Mouse (Mus musculus) MEL (cell line): ENCODE measurements at regions not wholly inside any gene's neighbourhood (a gene's known extent, or its start where the extent isn't known, plus 50 kb on each side); places are given as distances from the start of the nearest gene placed in this dataset.

Experiments used
- DNase-seq: peaks from one replicate; pipeline ENCODE4 v3.0.0; 2011; ENCODE audit warnings: low read depth, low spot score
- H3K27ac ChIP-seq: 2 replicates; pipeline ENCODE4 v1.5.1; 2012; ENCODE audit warnings: low read depth, mild to moderate bottlenecking, control low read depth, low read length, moderate library complexity; ENCODE audit not compliant: control insufficient read depth
- H3K27me3 ChIP-seq, 2 experiments: fragments of 150-350 bp in 1 of 2; sonication (generic) in 1 of 2; 2 replicates each; pipeline ENCODE4 v1.6.1; 2012; ENCODE audit warnings: low read length in 2 of 2, mild to moderate bottlenecking in 2 of 2, improper control_type of control experiment in 1 of 2, moderate library complexity in 1 of 2; ENCODE audit not compliant: insufficient read depth in 2 of 2, control insufficient read depth in 1 of 2
- H3K36me3 ChIP-seq, 2 experiments: 2 replicates each; pipeline ENCODE4 v1.6.1; 2012 to 2014; ENCODE audit warnings: low read length in 2 of 2, improper control_type of control experiment in 1 of 2, inconsistent platforms in 1 of 2, mild to moderate bottlenecking in 1 of 2; ENCODE audit not compliant: insufficient read depth in 2 of 2, control insufficient read depth in 1 of 2
- H3K4me1 ChIP-seq, 2 experiments: fragments of 150-350 bp in 1 of 2; sonication (generic) in 1 of 2; 2 replicates each; pipeline ENCODE4 v1.6.1; 2012; ENCODE audit warnings: low read length in 2 of 2, improper control_type of control experiment in 1 of 2, mild to moderate bottlenecking in 1 of 2; ENCODE audit not compliant: insufficient read depth in 2 of 2, control insufficient read depth in 1 of 2
- H3K4me3 ChIP-seq, 2 experiments: fragments of 150-350 bp in 1 of 2; sonication (generic) in 1 of 2; 2 replicates each; pipeline ENCODE4 v1.5.1; 2012; ENCODE audit warnings: low read depth in 2 of 2, low read length in 2 of 2, mild to moderate bottlenecking in 2 of 2, moderate library complexity in 2 of 2, control low read depth in 1 of 2, improper control_type of control experiment in 1 of 2; ENCODE audit not compliant: control insufficient read depth in 1 of 2, insufficient read depth in 1 of 2
- H3K79me2 ChIP-seq: 2 replicates; pipeline ENCODE4 v1.6.1; 2012; ENCODE audit warnings: mild to moderate bottlenecking, low read length, moderate library complexity; ENCODE audit not compliant: control insufficient read depth, poor library complexity, insufficient read depth
- H3K9ac ChIP-seq: 2 replicates; pipeline ENCODE4 v1.6.1; 2012; ENCODE audit warnings: low read depth, mild to moderate bottlenecking, control low read depth, low read length, moderate library complexity; ENCODE audit not compliant: control insufficient read depth, poor library complexity, severe bottlenecking
- H3K9me3 ChIP-seq: fragments of 150-350 bp; sonication (generic); replicated peaks from 2 replicates; pipeline ENCODE4 v1.6.1; 2012; ENCODE audit warnings: mild to moderate bottlenecking, low read length, improper control_type of control experiment, moderate library complexity; ENCODE audit not compliant: insufficient read depth
- CHD1 ChIP-seq: IDR thresholded peaks from 2 replicates; pipeline ENCODE4 v1.6.1; 2012; ENCODE audit warnings: low read depth, mild to moderate bottlenecking, inconsistent platforms, low read length, improper control_type of control experiment
- CTCF ChIP-seq, 3 experiments: IDR thresholded peaks in 2 of 3; conservative IDR thresholded peaks in 1 of 3; 2 replicates each; pipeline ENCODE4 v1.5.1; 2011 to 2012; ENCODE audit warnings: low read length in 3 of 3, low read depth in 2 of 3, mild to moderate bottlenecking in 2 of 3, improper control_type of control experiment in 1 of 3, inconsistent platforms in 1 of 3, mixed read lengths in 1 of 3, moderate library complexity in 1 of 3; ENCODE audit not compliant: control insufficient read depth in 1 of 3, insufficient read depth in 1 of 3, poor library complexity in 1 of 3, severe bottlenecking in 1 of 3
- E2F4 ChIP-seq: IDR thresholded peaks from 2 replicates; pipeline ENCODE4 v1.6.1; 2011; ENCODE audit warnings: low read depth, low read length, improper control_type of control experiment, borderline replicate concordance
- ELF1 ChIP-seq: IDR thresholded peaks from 2 replicates; pipeline ENCODE4 v1.6.1; 2014; ENCODE audit warnings: low read depth, mild to moderate bottlenecking, inconsistent platforms, low read length, improper control_type of control experiment, moderate library complexity
- EP300 ChIP-seq, 2 experiments: IDR thresholded peaks; 2 replicates each; pipeline ENCODE4 v1.6.1; 2011; ENCODE audit warnings: improper control_type of control experiment in 2 of 2, low read length in 2 of 2, low read depth in 1 of 2, mild to moderate bottlenecking in 1 of 2
- GABPA ChIP-seq: IDR thresholded peaks from 2 replicates; pipeline ENCODE4 v1.6.1; 2012; ENCODE audit warnings: low read depth, mild to moderate bottlenecking, inconsistent platforms, low read length, improper control_type of control experiment, moderate library complexity
- GATA1 ChIP-seq: IDR thresholded peaks from 2 replicates; pipeline ENCODE4 v1.6.1; 2011; ENCODE audit warnings: low read depth, low read length, improper control_type of control experiment
- JUND ChIP-seq: IDR thresholded peaks from 2 replicates; pipeline ENCODE4 v1.6.1; 2011; ENCODE audit warnings: low read depth, mild to moderate bottlenecking, improper control_type of control experiment, low read length
- KAT2A ChIP-seq: conservative IDR thresholded peaks from 2 replicates; pipeline ENCODE4 v1.6.1; 2012; ENCODE audit warnings: low read depth, low read length, improper control_type of control experiment, inconsistent platforms
- MXI1 ChIP-seq: IDR thresholded peaks from 2 replicates; pipeline ENCODE4 v1.6.1; 2011; ENCODE audit warnings: mild to moderate bottlenecking, low read depth, low read length, improper control_type of control experiment
- MYB ChIP-seq: IDR thresholded peaks from 2 replicates; pipeline ENCODE4 v1.6.1; 2011; ENCODE audit warnings: mild to moderate bottlenecking, low read depth, low read length, improper control_type of control experiment
- NRF1 ChIP-seq: IDR thresholded peaks from 2 replicates; pipeline ENCODE4 v1.6.1; 2014; ENCODE audit warnings: low read depth, mild to moderate bottlenecking, inconsistent platforms, low read length, improper control_type of control experiment, moderate library complexity; ENCODE audit not compliant: poor library complexity, insufficient read depth, severe bottlenecking
- POLR2A ChIP-seq, 2 experiments: IDR thresholded peaks; 2 replicates each; pipeline ENCODE4 v1.6.1; 2011 to 2012; ENCODE audit warnings: low read length in 2 of 2, mild to moderate bottlenecking in 2 of 2, control low read depth in 1 of 2, improper control_type of control experiment in 1 of 2, low read depth in 1 of 2, moderate library complexity in 1 of 2; ENCODE audit not compliant: control insufficient read depth in 1 of 2, insufficient read depth in 1 of 2, poor library complexity in 1 of 2
- POLR2AphosphoS2 ChIP-seq: IDR thresholded peaks from 2 replicates; pipeline ENCODE4 v1.6.1; 2011; ENCODE audit warnings: low read length, improper control_type of control experiment
- POLR2AphosphoS5 ChIP-seq: IDR thresholded peaks from 2 replicates; pipeline ENCODE4 v1.6.1; 2012; ENCODE audit warnings: low read depth, borderline replicate concordance, mild to moderate bottlenecking, inconsistent platforms, low read length, moderate library complexity, mixed read lengths
- RAD21 ChIP-seq: IDR thresholded peaks from 2 replicates; pipeline ENCODE4 v1.6.1; 2011; ENCODE audit warnings: mild to moderate bottlenecking, low read depth, low read length, improper control_type of control experiment
- RCOR1 ChIP-seq: IDR thresholded peaks from 2 replicates; pipeline ENCODE4 v1.6.1; 2012; ENCODE audit warnings: low read depth, mild to moderate bottlenecking, inconsistent platforms, low read length, improper control_type of control experiment
- SMC3 ChIP-seq: IDR thresholded peaks from 2 replicates; pipeline ENCODE4 v1.6.1; 2011; ENCODE audit warnings: low read depth, low read length, improper control_type of control experiment
- TAL1 ChIP-seq: IDR thresholded peaks from 2 replicates; pipeline ENCODE4 v1.6.1; 2012; ENCODE audit warnings: mild to moderate bottlenecking, inconsistent platforms, low read length, moderate library complexity, mixed read lengths
- TBP ChIP-seq: IDR thresholded peaks from 2 replicates; pipeline ENCODE4 v1.8.0; 2011; ENCODE audit warnings: low read depth, low read length, improper control_type of control experiment
- TCF12 ChIP-seq: IDR thresholded peaks from 2 replicates; pipeline ENCODE4 v1.6.1; 2014; ENCODE audit warnings: low read depth, mild to moderate bottlenecking, inconsistent platforms, low read length, improper control_type of control experiment, moderate library complexity
- UBTF ChIP-seq: IDR thresholded peaks from 2 replicates; pipeline ENCODE4 v1.6.1; 2012; ENCODE audit warnings: low read depth, mild to moderate bottlenecking, inconsistent platforms, low read length, improper control_type of control experiment, moderate library complexity, borderline replicate concordance; ENCODE audit not compliant: insufficient read depth
- USF2 ChIP-seq, 2 experiments: IDR thresholded peaks; 2 replicates each; pipeline ENCODE4 v1.6.1; 2011 to 2012; ENCODE audit warnings: improper control_type of control experiment in 2 of 2, low read length in 2 of 2, borderline replicate concordance in 1 of 2, inconsistent platforms in 1 of 2, low read depth in 1 of 2, mild to moderate bottlenecking in 1 of 2; ENCODE audit not compliant: insufficient read depth in 1 of 2
- ZMIZ1 ChIP-seq: IDR thresholded peaks from 2 replicates; pipeline ENCODE4 v1.6.1; 2012; ENCODE audit warnings: low read depth, mild to moderate bottlenecking, inconsistent platforms, low read length, improper control_type of control experiment, moderate library complexity
- ZNF384 ChIP-seq: IDR thresholded peaks from 2 replicates; pipeline ENCODE4 v1.6.1; 2012; ENCODE audit warnings: low read depth, mild to moderate bottlenecking, inconsistent platforms, low read length, improper control_type of control experiment

- H3K27ac ChIP-seq: no peak overlapping the region
- no peaks in the 10 kb centered on the region for H3K36me3 ChIP-seq
- no peaks in the 10 kb centered on the region; a peak in 1 of 4 replicates for H3K27me3 ChIP-seq
- H3K79me2 ChIP-seq: no peaks in the 10 kb centered on the region
- H3K9ac ChIP-seq: no peak overlapping the region
- TF ChIP-seq CTCF (IDR thresholded peaks at IDR 0.05 in 2 of 3, conservative IDR thresholded peaks at IDR 0.05 in 1 of 3; ENCODE audit: control insufficient read depth in 1 of 3, insufficient read depth in 1 of 3, low read depth in 2 of 3, low read length in 3 of 3, poor library complexity in 1 of 3, severe bottlenecking in 1 of 3) (peak in 2 of 3 experiments; percentile 26 to 29; a peak in 2 of 6 replicates), ZMIZ1 (no peak), POLR2AphosphoS2 (no peak), JUND (no peak), E2F4 (no peak), RAD21 (peak; percentile 16), ZNF384 (no peak), TAL1 (no peak), SMC3 (peak; percentile 44)
- peak; percentile 7 for DNase-seq
- no peaks in the 10 kb centered on the region for H3K4me1 ChIP-seq
- no peak overlapping the region for H3K4me3 ChIP-seq
- no peaks in the 10 kb centered on the region for H3K9me3 ChIP-seq
These were observed 87.9 kb upstream of the Rnf219 start for GRCm38 (mm10) chr14:104610378-104610777.

GRCm38 (mm10) chr14:104594851-104595250 lies 72.4 kb upstream of the Rnf219 start:
- Histone ChIP-seq H3K9ac (no peak overlapping the region), H3K4me3 (no peak overlapping the region), H3K9me3 (no peaks in the 10 kb centered on the region), H3K27me3 (no peaks in the 10 kb centered on the region), H3K79me2 (no peaks in the 10 kb centered on the region), H3K4me1 (no peaks in the 10 kb centered on the region; a peak in 1 of 4 replicates), H3K36me3 (peaks cover 0 to 2% of the 10 kb centered on the region in 2 experiments; a peak in 2 of 4 replicates), H3K27ac (no peak overlapping the region)
- DNase-seq: peak; percentile 8
- TF ChIP-seq UBTF (no peak), TBP (no peak), USF2 (IDR thresholded peaks at IDR 0.05; ENCODE audit: borderline replicate concordance in 1 of 2, insufficient read depth in 1 of 2, low read depth in 1 of 2, low read length in 2 of 2) (no peak), NRF1 (no peak), MYB (no peak), MXI1 (no peak), POLR2A (IDR thresholded peaks at IDR 0.05; ENCODE audit: control insufficient read depth in 1 of 2, insufficient read depth in 1 of 2, low read depth in 1 of 2, low read length in 2 of 2, poor library complexity in 1 of 2) (no peak), EP300 (IDR thresholded peaks at IDR 0.05; ENCODE audit: low read depth in 1 of 2, low read length in 2 of 2) (peak in 1 of 2 experiments; percentile 27; a peak in 1 of 4 replicates), CHD1 (no peak), JUND (no peak), GATA1 (peak; percentile 45; the same call in 1 of the 2 replicates), ZNF384 (peak; percentile 86), TCF12 (0 out of 2 replicates have a peak, but pooled peaks have one; percentile 7), E2F4 (no peak), POLR2AphosphoS2 (no peak), RCOR1 (no peak), KAT2A (no peak), POLR2AphosphoS5 (no peak), GABPA (no peak), ELF1 (no peak)
